Mouse (Mus musculus) midbrain, embryonic 12.5 days (tissue): ENCODE data around the gene Lypd8. TPM values are rescaled to one million over a fixed set of nuclear protein-coding genes. Genes with fewer than 3 reads are reported as not detected.
A peak's percentile ranks its signal among the peaks of the same experiment; 100 is the strongest.
"Not testable (repeated sequence)": the region's sequence is repeated elsewhere in the genome, so short reads cannot be mapped to it uniquely, and the experiment has no call there.

Experiments used
- ATAC-seq: fragments of 200-750 bp; cut with Nextera tagmentation; 2 replicates; pipeline ENCODE4 v1.8.0; 2017; ENCODE audit warnings: low read depth, moderate TSS enrichment, moderate library complexity; ENCODE audit not compliant: low FRiP score
- H3K27ac ChIP-seq: fragments of 300-500 bp; sonication (generic); replicated peaks from 2 replicates; pipeline ENCODE4 v1.5.1; 2016; ENCODE audit warnings: mild to moderate bottlenecking
- H3K27me3 ChIP-seq: fragments of 300-500 bp; sonication (generic); 2 replicates; pipeline ENCODE4 v1.6.1; 2016; ENCODE audit warnings: mild to moderate bottlenecking
- H3K36me3 ChIP-seq: fragments of 300-500 bp; sonication (generic); 2 replicates; pipeline ENCODE4 v1.6.1; 2016
- H3K4me1 ChIP-seq: fragments of 300-500 bp; sonication (generic); 2 replicates; pipeline ENCODE4 v1.6.1; 2016
- H3K4me2 ChIP-seq: fragments of 300-500 bp; sonication (generic); replicated peaks from 2 replicates; pipeline ENCODE4 v1.6.1; 2016; ENCODE audit warnings: mild to moderate bottlenecking, moderate library complexity
- H3K4me3 ChIP-seq: fragments of 300-500 bp; sonication (generic); 2 replicates; pipeline ENCODE4 v1.5.1; 2016; ENCODE audit warnings: mild to moderate bottlenecking
- H3K9ac ChIP-seq: fragments of 300-500 bp; sonication (generic); replicated peaks from 2 replicates; pipeline ENCODE4 v1.6.1; 2016; ENCODE audit warnings: mild to moderate bottlenecking, moderate library complexity
- H3K9me3 ChIP-seq: fragments of 300-500 bp; sonication (generic); 2 replicates; pipeline ENCODE4 v1.6.1; 2016; ENCODE audit warnings: mild to moderate bottlenecking
- WGBS: fragments of 180-500 bp; shearing (Covaris S2); methylation state at CpG from one replicate; pipeline ENCODE4 v1.1.7; 2016; 5-methylcytosine and 5-hydroxymethylcytosine counted together
- polyA plus RNA-seq: library from polyadenylated mRNA; unstranded; fragments of >200 nt; fragmentation: Nextera tagmentation; extraction: Ambion mirVana; gene quantifications from 2 replicates; pipeline ENCODE4 v1.2.1, GENCODE M21; 2016

The Lypd8 gene
- polyA plus RNA-seq, 1 experiment from 2014 or later: not detected

DNA sequence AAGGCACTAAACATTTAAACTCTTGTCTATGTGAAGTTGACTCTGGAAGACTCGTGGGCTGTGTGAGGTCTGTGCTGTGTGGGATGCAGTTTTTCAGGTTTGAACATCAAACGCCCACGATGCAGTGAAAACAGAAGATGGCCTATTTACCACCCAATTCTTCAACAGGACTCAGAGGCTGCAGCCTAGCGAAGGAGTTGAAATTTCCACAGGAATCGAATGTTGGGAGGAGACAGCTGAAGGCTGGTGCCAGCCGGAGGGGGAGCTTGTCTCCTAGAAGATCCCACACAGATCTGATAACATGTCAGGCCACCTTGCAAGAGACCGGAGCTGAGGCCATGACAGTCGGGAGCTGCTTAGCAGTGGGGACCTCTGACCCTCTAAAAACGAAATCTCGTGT lies 24.4 kb upstream of the Lypd8 start:
- no peak for ATAC-seq
- Histone ChIP-seq H3K9ac (no peak overlapping the region), H3K36me3 (peaks cover 6% of the 10 kb centered on the region; the same call in 1 of the 2 replicates), H3K4me2 (no peak overlapping the region), H3K27me3 (no peaks in the 10 kb centered on the region), H3K9me3 (no peaks in the 10 kb centered on the region), H3K4me1 (no peaks in the 10 kb centered on the region), H3K27ac (no peak overlapping the region), H3K4me3 (no peak overlapping the region)
- 79% methylated on average over 10 of the region's 10 CpGs for WGBS

DNA sequence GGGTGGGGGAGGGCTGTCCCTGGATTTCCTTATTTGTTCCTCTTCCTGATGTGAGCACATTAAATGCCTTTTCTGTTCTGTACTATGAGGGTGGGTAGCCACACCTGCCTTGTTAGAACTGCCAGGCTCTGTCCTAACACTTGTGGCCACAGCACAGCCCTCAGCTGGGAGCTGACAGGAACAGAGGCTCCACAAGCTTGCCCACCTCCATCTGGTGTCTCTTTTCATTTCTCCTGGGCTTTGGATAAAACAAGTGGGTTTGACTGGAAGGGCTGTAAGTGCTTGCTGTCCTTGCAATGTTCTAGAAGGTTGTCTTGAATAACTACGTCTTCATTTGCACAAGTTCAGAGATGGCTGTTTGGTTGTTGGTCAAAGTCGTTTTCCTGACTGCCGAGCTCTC lies 23.9 kb upstream of the Lypd8 start:
- Histone ChIP-seq H3K4me2 (no peak overlapping the region), H3K27ac (no peak overlapping the region), H3K4me1 (no peaks in the 10 kb centered on the region), H3K36me3 (peaks cover 6% of the 10 kb centered on the region; the same call in 1 of the 2 replicates), H3K27me3 (no peaks in the 10 kb centered on the region), H3K9me3 (no peaks in the 10 kb centered on the region), H3K9ac (no peak overlapping the region), H3K4me3 (no peak overlapping the region)
- ATAC-seq: no peak
- WGBS: 87% methylated on average over 3 of the region's 3 CpGs

DNA sequence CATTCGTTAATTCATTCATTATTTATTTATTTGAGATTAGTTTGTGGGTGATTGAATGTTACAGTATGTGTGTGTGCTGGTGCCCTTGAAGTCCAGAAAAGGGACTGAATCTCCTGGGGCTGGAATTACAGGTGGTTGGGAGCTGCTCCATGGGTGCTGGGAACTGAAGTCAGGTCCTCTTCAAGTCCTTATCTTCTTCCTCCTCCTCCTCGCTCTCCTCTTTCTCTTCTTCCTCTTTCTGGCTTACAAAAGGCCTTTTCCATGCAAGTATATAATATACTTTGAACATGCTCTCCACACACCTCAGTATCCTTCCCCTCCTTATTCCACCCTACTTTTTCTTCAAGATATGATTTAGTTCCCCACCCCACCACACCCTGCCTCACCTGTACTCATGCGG lies 21.8 kb upstream of the Lypd8 start:
- 84% methylated on average over 3 of the region's 3 CpGs for WGBS
- Histone ChIP-seq H3K27me3 (no peaks in the 10 kb centered on the region), H3K4me1 (no peaks in the 10 kb centered on the region), H3K9me3 (no peaks in the 10 kb centered on the region), H3K4me2 (no peak overlapping the region), H3K36me3 (no peaks in the 10 kb centered on the region), H3K4me3 (no peak overlapping the region), H3K9ac (no peak overlapping the region), H3K27ac (no peak overlapping the region)
- ATAC-seq: no peak

DNA sequence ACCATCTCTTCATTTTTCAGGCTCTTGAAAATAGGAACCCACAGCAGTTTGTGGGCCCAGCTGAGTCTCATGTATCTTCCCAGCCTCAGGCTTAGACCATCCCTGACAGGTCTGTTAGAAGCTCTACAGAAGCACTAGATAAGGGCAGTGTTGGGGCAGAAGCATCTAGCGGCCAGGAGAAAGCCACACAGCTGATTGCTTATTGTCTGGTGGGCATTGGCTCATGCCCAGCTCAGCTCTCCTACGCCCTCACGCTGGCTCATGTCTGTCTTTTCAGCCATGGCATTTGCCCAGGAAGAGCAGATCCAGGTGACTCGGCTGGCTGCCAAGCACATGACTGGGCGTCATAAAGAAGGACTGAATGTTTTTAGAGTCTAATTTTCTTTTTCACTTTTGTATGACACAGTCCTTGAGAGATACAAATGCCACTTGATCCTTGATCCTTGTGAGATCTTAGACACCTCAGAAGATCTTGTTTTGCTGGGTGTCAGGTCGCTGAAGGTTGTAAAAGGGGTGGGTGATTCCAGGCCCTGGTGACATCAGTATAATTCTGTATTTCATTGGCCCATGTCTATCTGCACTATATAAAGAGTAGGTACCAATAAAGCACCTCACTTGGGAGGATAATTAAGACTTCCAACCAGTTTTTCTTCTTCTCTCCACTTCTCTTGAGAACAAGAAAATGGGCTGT lies 20.9 kb upstream of the Lypd8 start:
- H3K4me3 ChIP-seq: no peak overlapping the region
- H3K9me3 ChIP-seq: no peaks in the 10 kb centered on the region
- H3K27me3 ChIP-seq: no peaks in the 10 kb centered on the region
- WGBS: 84% methylated on average over 6 of the region's 6 CpGs
- no peak for ATAC-seq
- H3K9ac ChIP-seq: no peak overlapping the region
- H3K4me2 ChIP-seq: no peak overlapping the region
- H3K36me3 ChIP-seq: no peaks in the 10 kb centered on the region
- H3K27ac ChIP-seq: no peak overlapping the region
- H3K4me1 ChIP-seq: no peaks in the 10 kb centered on the region

DNA sequence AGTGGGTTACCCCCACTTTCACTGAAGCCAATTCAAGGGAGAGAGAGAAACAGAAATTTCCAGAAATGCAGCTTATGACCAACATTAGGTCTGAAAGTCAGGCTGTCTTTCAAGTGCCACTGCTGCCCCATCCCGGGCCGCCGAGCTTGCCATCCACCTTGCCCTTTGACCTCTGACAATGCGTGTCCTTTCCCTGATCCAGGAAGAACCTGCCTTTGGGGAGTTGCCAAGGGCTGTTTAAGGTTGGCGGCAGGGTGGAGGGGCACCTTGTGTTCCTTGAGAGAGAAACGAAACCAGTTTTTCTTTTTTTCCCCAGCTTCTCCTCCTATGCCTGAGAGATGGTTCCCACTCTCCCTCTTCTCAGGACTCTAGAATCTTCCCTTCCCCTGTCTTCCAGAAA lies 16.3 kb upstream of the Lypd8 start:
- not testable (repeated sequence) for H3K4me1 ChIP-seq, H3K9me3 ChIP-seq, H3K36me3 ChIP-seq, H3K27me3 ChIP-seq, H3K27ac ChIP-seq, H3K9ac ChIP-seq, H3K4me2 ChIP-seq, H3K4me3 ChIP-seq, ATAC-seq
- no CpG with 5 or more reads among the region's 6 CpGs for WGBS

DNA sequence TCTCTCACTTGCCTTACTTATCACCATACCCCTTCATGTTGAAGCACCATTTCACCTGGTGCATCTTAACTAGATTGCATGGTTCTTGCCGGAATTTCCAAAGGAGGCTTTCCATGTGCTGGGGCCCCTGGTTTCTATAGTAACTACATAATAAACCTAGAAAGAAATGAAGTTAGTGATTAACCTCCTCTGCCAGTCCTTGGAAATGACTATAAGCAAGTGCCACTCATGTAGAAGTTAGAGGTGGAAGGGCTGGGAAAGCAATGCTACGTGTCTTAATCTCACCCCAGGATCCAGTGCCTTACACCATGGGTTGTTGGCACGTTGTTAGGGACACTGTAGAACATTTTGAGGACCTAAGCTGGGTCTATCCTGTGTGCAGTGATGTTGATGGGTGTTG lies 14.4 kb upstream of the Lypd8 start:
- Histone ChIP-seq H3K36me3 (no peaks in the 10 kb centered on the region), H3K9ac (no peak overlapping the region), H3K4me1 (no peaks in the 10 kb centered on the region), H3K9me3 (no peaks in the 10 kb centered on the region), H3K4me3 (no peak overlapping the region), H3K4me2 (no peak overlapping the region), H3K27me3 (no peaks in the 10 kb centered on the region), H3K27ac (no peak overlapping the region)
- WGBS: 64% methylated on average over 3 of the region's 3 CpGs
- no peak for ATAC-seq

DNA sequence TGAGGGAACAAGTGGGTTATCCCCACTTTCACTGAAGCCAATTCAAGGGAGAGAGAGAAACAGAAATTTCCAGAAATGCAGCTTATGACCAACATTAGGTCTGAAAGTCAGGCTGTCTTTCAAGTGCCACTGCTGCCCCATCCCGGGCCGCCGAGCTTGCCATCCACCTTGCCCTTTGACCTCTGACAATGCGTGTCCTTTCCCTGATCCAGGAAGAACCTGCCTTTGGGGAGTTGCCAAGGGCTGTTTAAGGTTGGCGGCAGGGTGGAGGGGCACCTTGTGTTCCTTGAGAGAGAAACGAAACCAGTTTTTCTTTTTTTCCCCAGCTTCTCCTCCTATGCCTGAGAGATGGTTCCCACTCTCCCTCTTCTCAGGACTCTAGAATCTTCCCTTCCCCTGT lies 12.7 kb upstream of the Lypd8 start:
- not testable (repeated sequence) for H3K4me2 ChIP-seq, H3K9ac ChIP-seq, H3K4me3 ChIP-seq, H3K36me3 ChIP-seq, H3K9me3 ChIP-seq, H3K27me3 ChIP-seq, H3K4me1 ChIP-seq, H3K27ac ChIP-seq, ATAC-seq
- WGBS: no CpG with 5 or more reads among the region's 6 CpGs

DNA sequence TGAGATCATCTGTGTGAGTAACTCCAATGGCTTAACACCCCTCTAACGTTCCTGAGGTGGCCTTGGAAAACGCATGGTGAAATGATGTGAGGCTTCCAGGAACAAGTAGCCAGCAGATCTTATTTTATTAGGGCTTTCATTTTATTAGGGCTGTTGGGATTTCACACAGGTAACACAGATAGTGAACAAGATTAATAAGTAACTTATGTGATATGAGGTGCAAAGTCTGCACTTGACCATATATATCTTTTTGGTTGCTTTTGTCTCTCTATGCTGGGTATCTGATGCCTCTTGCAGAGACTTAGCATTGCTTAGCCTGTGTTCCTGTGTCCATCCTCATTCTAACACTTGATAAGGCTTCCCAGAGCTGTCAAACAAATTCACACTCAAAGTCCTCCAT lies 1.6 kb upstream of the Lypd8 start:
- Histone ChIP-seq H3K4me3 (no peak overlapping the region), H3K36me3 (no peaks in the 10 kb centered on the region), H3K4me2 (no peak overlapping the region), H3K27me3 (no peaks in the 10 kb centered on the region), H3K9ac (no peak overlapping the region), H3K9me3 (no peaks in the 10 kb centered on the region), H3K4me1 (no peaks in the 10 kb centered on the region), H3K27ac (no peak overlapping the region)
- ATAC-seq: no peak
- 87% methylated on average over 2 of the region's 2 CpGs for WGBS

DNA sequence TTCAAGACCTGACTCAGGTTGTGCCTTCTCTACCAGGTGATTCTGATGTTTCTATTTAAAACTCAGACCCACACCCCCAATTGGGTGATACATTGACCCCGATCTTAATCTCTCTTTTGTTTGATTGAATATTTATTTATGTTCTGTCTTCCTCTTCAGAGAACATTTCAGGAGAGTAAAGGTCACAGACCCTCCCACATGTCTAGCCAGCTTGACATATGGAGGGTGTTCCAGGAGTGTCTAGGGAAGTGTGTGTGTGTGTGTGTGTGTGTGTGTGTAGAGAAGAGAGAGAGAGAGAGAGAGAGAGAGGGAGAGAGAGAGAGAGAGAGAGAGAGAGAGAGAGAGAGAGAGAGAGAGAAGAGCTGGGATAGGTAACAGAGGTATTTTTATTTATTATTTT lies 1.2 kb upstream of the Lypd8 start:
- H3K27ac ChIP-seq: no peak overlapping the region
- H3K9ac ChIP-seq: no peak overlapping the region
- 66% methylated on average over 1 of the region's 1 CpGs for WGBS
- no peaks in the 10 kb centered on the region for H3K9me3 ChIP-seq
- no peaks in the 10 kb centered on the region for H3K4me1 ChIP-seq
- H3K36me3 ChIP-seq: no peaks in the 10 kb centered on the region
- H3K27me3 ChIP-seq: no peaks in the 10 kb centered on the region
- no peak overlapping the region for H3K4me2 ChIP-seq
- H3K4me3 ChIP-seq: no peak overlapping the region
- no peak for ATAC-seq

DNA sequence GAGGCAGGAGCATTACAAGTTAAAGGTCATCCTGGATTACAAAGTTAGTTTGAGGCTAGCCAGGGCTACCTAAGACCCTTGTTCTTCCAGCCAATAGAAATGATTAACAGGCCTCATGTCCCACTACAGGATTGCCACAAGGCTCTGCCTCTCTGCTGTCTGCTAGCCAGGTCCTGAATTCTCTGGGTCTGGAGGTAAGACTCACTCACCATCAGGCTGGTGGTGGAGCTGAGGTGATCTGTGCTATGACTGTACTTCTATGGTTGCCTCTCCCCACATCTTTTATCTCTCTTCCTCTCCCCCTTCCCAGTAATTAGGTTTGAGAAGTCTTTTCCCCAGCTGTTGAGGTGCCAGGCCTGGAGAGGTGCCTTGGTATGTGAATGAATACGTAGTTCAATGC lies 673 bp downstream of the Lypd8 start:
- H3K36me3 ChIP-seq: no peaks in the 10 kb centered on the region
- no peak overlapping the region for H3K4me3 ChIP-seq
- H3K9ac ChIP-seq: no peak overlapping the region
- no peaks in the 10 kb centered on the region for H3K27me3 ChIP-seq
- no peak for ATAC-seq
- H3K27ac ChIP-seq: no peak overlapping the region
- H3K4me2 ChIP-seq: no peak overlapping the region
- no peaks in the 10 kb centered on the region for H3K4me1 ChIP-seq
- no peaks in the 10 kb centered on the region for H3K9me3 ChIP-seq
- 88% methylated on average over 1 of the region's 1 CpGs for WGBS

DNA sequence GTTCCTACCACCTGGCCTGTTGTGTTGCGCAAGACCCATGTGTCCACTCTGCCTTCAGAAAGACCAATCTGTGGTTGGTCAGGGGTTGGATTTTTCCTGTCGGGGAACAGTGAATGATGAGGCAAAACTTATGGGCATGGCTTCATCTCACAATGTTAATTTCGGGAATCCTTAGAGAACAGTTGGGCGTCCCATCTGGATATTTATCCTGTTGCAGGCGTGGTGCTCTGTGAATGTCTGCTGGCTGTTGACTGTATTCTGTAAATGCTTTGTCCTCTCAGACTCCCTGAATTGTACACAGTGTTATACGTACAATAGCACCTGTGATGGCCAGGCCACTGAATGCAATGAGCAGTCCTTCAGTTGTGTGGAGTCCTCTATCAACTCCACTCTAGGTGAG lies 3.6 kb downstream of the Lypd8 start:
- no peak overlapping the region for H3K27ac ChIP-seq
- H3K4me1 ChIP-seq: no peaks in the 10 kb centered on the region
- H3K9ac ChIP-seq: no peak overlapping the region
- H3K9me3 ChIP-seq: no peaks in the 10 kb centered on the region
- H3K36me3 ChIP-seq: no peaks in the 10 kb centered on the region
- H3K4me3 ChIP-seq: no peak overlapping the region
- H3K4me2 ChIP-seq: no peak overlapping the region
- H3K27me3 ChIP-seq: no peaks in the 10 kb centered on the region
- no peak for ATAC-seq
- WGBS: 91% methylated on average over 6 of the region's 6 CpGs

DNA sequence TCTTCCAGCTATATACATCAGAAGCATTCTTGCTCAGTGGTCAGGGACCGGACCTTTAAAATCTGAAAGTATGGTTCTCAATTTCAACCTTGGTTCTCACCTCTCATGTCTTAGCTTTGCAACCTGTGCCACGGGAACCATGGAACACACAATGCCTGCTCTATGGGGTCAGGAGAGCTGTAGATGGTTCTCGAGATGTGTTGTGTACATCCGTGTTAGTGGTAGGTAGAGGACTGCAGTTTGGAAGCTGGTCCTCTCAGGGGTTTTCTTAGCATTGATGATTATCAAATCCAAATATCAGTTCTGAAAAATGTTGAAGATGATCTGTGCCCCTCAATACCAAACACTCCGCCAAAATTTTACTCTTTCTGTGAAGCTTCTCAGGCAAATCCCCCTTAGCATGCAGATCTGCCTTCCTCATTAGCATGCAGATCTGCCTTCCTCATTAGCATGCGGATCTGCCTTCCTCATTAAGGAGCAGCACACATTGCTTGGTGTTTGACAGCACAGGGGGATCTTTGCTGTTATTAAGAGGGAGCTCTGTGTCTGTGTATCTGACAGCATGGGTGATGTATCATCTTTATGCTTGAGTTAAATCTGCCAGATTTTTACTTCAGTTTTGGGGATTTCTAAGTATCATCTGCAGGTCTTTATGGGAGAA lies 21.3 kb downstream of the Lypd8 start:
- no peak overlapping the region for H3K4me2 ChIP-seq
- 50% methylated on average over 6 of the region's 6 CpGs for WGBS
- peaks cover 16% of the 10 kb centered on the region for H3K4me1 ChIP-seq
- no peaks in the 10 kb centered on the region for H3K36me3 ChIP-seq
- peak; percentile 62 for ATAC-seq
- no peak overlapping the region for H3K9ac ChIP-seq
- H3K27me3 ChIP-seq: no peaks in the 10 kb centered on the region
- H3K9me3 ChIP-seq: no peaks in the 10 kb centered on the region
- no peak overlapping the region for H3K4me3 ChIP-seq
- H3K27ac ChIP-seq: no peak overlapping the region

DNA sequence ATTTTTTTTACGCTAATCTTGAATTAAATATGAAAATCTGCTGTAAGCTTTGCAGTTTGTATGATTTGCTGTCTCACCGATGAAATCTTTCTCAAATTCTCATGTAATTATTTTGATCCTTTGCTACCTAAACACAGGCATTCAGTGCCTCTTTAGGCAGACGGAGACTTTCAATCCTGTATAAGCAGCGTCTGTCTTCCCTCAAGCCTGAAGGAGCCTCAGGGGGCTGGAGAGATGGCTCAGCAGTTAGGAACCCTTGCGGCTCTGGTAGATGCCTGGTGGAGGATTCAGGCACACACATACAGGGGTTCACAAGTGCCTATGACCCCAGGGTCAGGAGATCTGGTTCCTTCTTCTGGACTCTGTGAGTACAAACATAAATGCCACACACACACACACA lies 21.8 kb downstream of the Lypd8 start:
- Histone ChIP-seq H3K4me3 (no peak overlapping the region), H3K9me3 (no peaks in the 10 kb centered on the region), H3K4me1 (peaks cover 16% of the 10 kb centered on the region), H3K4me2 (no peak overlapping the region), H3K27me3 (no peaks in the 10 kb centered on the region), H3K9ac (no peak overlapping the region), H3K27ac (peak overlapping the region; percentile 68), H3K36me3 (no peaks in the 10 kb centered on the region)
- no peak for ATAC-seq
- 50% methylated on average over 5 of the region's 5 CpGs for WGBS
